Mouse (Mus musculus) heart, postnatal 25 days (tissue): ENCODE results near the gene Ankrd6. TPM values are rescaled to one million over a fixed set of nuclear protein-coding genes. Genes with fewer than 3 reads are reported as not detected.

ENCODE experiments used
- DNase-seq: peaks from one replicate; pipeline ENCODE4 v3.0.0; 2022; ENCODE audit warnings: low spot score
- intact Hi-C: fragments of 180-260 bp; cut with DNase I; formaldehyde crosslinking; loops from one replicate; pipeline ENCODE4 v1.15.1; 2025
- total RNA-seq, 2 experiments: library from RNA; stranded (reverse); gene quantifications; 2 replicates each; pipeline ENCODE4 v1.2.3; 2021

The Ankrd6 gene
- total RNA-seq, 2 experiments from 2014 or later: 2.7 to 3.7 TPM

- intact Hi-C loops: no loop called here
- no peak for DNase-seq
Observed at GRCm38 (mm10) chr4:32864131-32864866, 86.3 kb downstream of the Ankrd6 start.

GRCm38 (mm10) chr4:32863447-32864130, 87.1 kb downstream of the Ankrd6 start:
- no peak for DNase-seq
- intact Hi-C loops: no loop called here

- DNase-seq: no peak
- intact Hi-C loops: no loop called here
Observed at GRCm38 (mm10) chr4:32862751-32863446, 87.7 kb downstream of the Ankrd6 start.

- DNase-seq: no peak
- intact Hi-C loops: no loop called here
Observed at GRCm38 (mm10) chr4:32862011-32862750, 88.5 kb downstream of the Ankrd6 start.

- no peak for DNase-seq
- intact Hi-C loops: no loop called here
Observed at GRCm38 (mm10) chr4:32860184-32860965, 90.3 kb downstream of the Ankrd6 start.

- intact Hi-C loops: no loop called here
- DNase-seq: no peak
Observed at GRCm38 (mm10) chr4:32855580-32855979, 95.1 kb downstream of the Ankrd6 start.

- intact Hi-C loops: no loop called here
- DNase-seq: no peak
Observed at GRCm38 (mm10) chr4:32854956-32855355, 95.7 kb downstream of the Ankrd6 start.

- DNase-seq: no peak
- intact Hi-C loops: no loop called here
Observed at GRCm38 (mm10) chr4:32853609-32854188, 96.9 kb downstream of the Ankrd6 start.

GRCm38 (mm10) chr4:32852819-32853218, 97.8 kb downstream of the Ankrd6 start:
- no peak for DNase-seq
- intact Hi-C loops: no loop called here

- intact Hi-C loops: no loop called here
Observed at GRCm38 (mm10) chr4:32852294-32852693, 98.3 kb downstream of the Ankrd6 start.

GRCm38 (mm10) chr4:32838401-32838800, 112.2 kb downstream of the Ankrd6 start:
- DNase-seq: no peak
- intact Hi-C loops: no loop called here

More at GRCm38 (mm10) chr4:32852294-32852693, 98.3 kb downstream of the Ankrd6 start:
- no peak for DNase-seq

GRCm38 (mm10) chr4:32836071-32836470, 114.6 kb downstream of the Ankrd6 start:
- DNase-seq: no peak
- intact Hi-C loops: no loop called here

- no peak for DNase-seq
Observed at GRCm38 (mm10) chr4:32834541-32834940, 116.1 kb downstream of the Ankrd6 start.

GRCm38 (mm10) chr4:32833494-32834282, 117.0 kb downstream of the Ankrd6 start:
- intact Hi-C loops: loop anchor here (5.0 kb wide), 1 partner anchor 64 kb away; no protein-coding TSS in a partner anchor
- no peak for DNase-seq

More at GRCm38 (mm10) chr4:32834541-32834940, 116.1 kb downstream of the Ankrd6 start:
- intact Hi-C loops: loop anchor here (5.0 kb wide), 1 partner anchor 63 kb away; no protein-coding TSS in a partner anchor

- intact Hi-C loops: no loop called here
- no peak for DNase-seq
Observed at GRCm38 (mm10) chr4:32829316-32829715, 121.3 kb downstream of the Ankrd6 start.

- DNase-seq: no peak
- intact Hi-C loops: no loop called here
Observed at GRCm38 (mm10) chr4:32828385-32829077, 122.1 kb downstream of the Ankrd6 start.

- intact Hi-C loops: no loop called here
- no peak for DNase-seq
Observed at GRCm38 (mm10) chr4:32826925-32827324, 123.7 kb downstream of the Ankrd6 start.
